Mouse (Mus musculus) brain, embryonic 14.5 days (tissue): Measurements from ENCODE around the gene Rab20. TPM values are rescaled to one million over a fixed set of nuclear protein-coding genes. Genes with fewer than 3 reads are reported as not detected.
"Not testable (repeated sequence)": the region's sequence is repeated elsewhere in the genome, so short reads cannot be mapped to it uniquely, and the experiment has no call there.

Experiments used
- DNase-seq: peaks from one replicate; pipeline ENCODE4 v3.0.0-alpha.2; 2011; ENCODE audit warnings: low read depth
- CTCF ChIP-seq: fragments of 200-500 bp; IDR thresholded peaks from 2 replicates; pipeline ENCODE4 v1.5.1; 2012; ENCODE audit warnings: inconsistent platforms, mild to moderate bottlenecking, moderate library complexity, borderline replicate concordance; ENCODE audit not compliant: insufficient read depth, insufficient read length; ENCODE audit errors: extremely low read depth
- POLR2A ChIP-seq: fragments of 200-500 bp; IDR thresholded peaks from 2 replicates; pipeline ENCODE4 v1.6.1; 2012; ENCODE audit warnings: mild to moderate bottlenecking, inconsistent platforms, borderline replicate concordance; ENCODE audit not compliant: poor library complexity, insufficient read depth, insufficient read length, severe bottlenecking; ENCODE audit errors: extremely low read depth
- polyA plus RNA-seq: library from polyadenylated mRNA; depleted of rRNA; stranded (reverse); fragments of >200 nt; gene quantifications from 2 replicates; pipeline ENCODE4 v1.2.3, GENCODE M21; 2012

Gene Rab20
- polyA plus RNA-seq, 1 experiment, result 0.85 TPM

DNA sequence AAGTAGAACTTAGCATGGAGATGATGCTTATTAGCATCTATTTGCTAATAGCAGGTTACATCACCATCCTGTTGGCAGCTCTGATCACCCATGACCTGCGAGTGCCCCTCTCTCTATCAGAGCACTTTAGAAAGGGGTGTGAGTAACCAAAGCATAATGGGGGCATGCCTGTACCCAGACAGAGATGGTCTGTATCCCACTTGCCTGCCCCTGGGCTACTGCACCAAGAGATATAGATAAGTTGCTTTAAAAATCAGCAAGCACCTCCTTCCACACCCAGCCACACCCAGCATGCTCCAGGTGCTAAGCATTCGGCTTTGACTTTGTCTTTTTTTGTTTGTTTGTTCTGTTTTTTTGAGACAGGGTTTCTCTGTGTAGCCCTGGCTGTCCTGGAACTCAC, 2.6 kb downstream of the Rab20 start:
- DNase-seq, result no peak
- TF ChIP-seq POLR2A (no peak), CTCF (no peak)

DNA sequence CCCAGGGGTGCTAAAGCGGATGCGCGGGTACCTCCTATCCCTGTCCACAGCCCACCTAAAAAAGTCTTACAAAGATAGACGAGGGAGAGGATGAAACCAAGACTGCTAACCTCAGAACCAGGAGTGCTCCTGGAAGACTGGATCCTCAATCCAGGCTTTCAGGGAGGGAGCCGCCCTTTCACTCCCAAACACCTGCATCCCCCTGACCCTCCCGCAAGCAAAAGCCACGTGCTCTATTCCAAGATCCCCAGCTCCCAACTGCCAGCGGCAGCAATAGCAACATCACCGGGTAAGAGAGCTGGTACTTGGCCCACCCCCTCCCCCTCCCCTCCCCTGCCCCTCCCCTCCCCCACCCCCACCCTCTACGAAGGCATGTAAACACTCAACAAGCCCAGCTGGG, 3.1 kb downstream of the Rab20 start:
- DNase-seq, result no peak
- TF ChIP-seq POLR2A (no peak), CTCF (no peak)

DNA sequence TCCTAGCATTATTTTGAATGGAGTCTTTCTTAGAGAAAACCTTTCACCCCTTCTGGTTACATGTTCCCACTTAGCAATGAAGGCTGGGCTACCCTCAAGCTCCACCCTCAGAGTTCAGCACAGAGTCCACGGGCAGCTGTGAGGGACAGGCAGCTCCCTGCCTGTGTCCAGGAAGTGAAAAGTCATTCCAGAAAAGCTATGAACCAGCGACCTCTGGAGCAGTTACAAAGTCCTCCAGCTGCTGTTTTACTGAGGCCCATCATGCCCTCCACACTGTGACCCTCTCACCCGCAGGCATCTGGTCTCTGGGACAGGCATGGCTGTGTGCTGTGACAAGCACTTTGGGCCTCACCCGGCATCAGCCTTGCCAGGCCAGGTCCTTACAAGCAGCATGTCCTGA, 5.4 kb downstream of the Rab20 start:
- TF ChIP-seq CTCF (no peak), POLR2A (no peak)
- no peak for DNase-seq

DNA sequence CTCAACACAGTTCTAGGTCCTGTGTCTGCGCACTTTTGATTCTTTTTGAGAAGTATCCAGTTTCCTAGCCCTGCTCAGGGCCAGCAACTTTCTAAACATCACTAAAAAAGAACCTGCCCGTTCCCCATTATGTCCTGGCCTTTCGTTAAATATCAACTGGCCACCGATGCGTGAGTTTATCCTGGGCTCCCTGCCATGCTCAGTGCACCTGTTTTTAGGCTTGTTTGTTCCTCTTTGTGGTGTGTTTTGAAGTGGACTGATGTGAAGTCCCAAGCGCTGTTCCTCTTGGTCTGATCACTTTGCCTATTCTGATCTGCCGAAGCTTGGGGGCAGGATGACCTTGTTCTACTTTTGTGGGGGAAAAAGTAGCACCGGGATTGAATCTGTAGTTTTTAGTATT, 7.2 kb downstream of the Rab20 start:
- no peak for DNase-seq
- no peak for TF ChIP-seq CTCF
- TF ChIP-seq POLR2A, result no peak

- no peak for TF ChIP-seq POLR2A
- TF ChIP-seq CTCF, result no peak
- DNase-seq, result no peak
Observed at GRCm38 (mm10) chr8:11470694-11471093, 7.8 kb downstream of the Rab20 start.

GRCm38 (mm10) chr8:11469095-11469494, 9.4 kb downstream of the Rab20 start:
- peak; percentile 69 for DNase-seq

GRCm38 (mm10) chr8:11466528-11466927, 12.0 kb downstream of the Rab20 start:
- DNase-seq, result not testable (repeated sequence)

More at GRCm38 (mm10) chr8:11469095-11469494, 9.4 kb downstream of the Rab20 start:
- TF ChIP-seq CTCF (peak; percentile 61; the same call in 1 of the 2 replicates), POLR2A (no peak)

- no peak for DNase-seq
Observed at GRCm38 (mm10) chr8:11465619-11466018, 12.9 kb downstream of the Rab20 start.

GRCm38 (mm10) chr8:11464707-11464964, 13.9 kb downstream of the Rab20 start:
- TF ChIP-seq POLR2A (no peak), CTCF (no peak)
- no peak for DNase-seq

More at GRCm38 (mm10) chr8:11465619-11466018, 12.9 kb downstream of the Rab20 start:
- TF ChIP-seq CTCF (no peak), POLR2A (no peak)

- TF ChIP-seq POLR2A, result no peak
- no peak for TF ChIP-seq CTCF
Observed at GRCm38 (mm10) chr8:11463889-11464706, 14.4 kb downstream of the Rab20 start.

GRCm38 (mm10) chr8:11463541-11463888, 15.0 kb downstream of the Rab20 start:
- no peak for TF ChIP-seq CTCF
- TF ChIP-seq POLR2A, result no peak
- DNase-seq, result no peak

More at GRCm38 (mm10) chr8:11463889-11464706, 14.4 kb downstream of the Rab20 start:
- DNase-seq, result no peak

GRCm38 (mm10) chr8:11462641-11463040, 15.9 kb downstream of the Rab20 start:
- DNase-seq, result no peak
- TF ChIP-seq CTCF (no peak), POLR2A (no peak)

GRCm38 (mm10) chr8:11461847-11462246, 16.7 kb downstream of the Rab20 start:
- TF ChIP-seq CTCF (no peak), POLR2A (no peak)

DNA sequence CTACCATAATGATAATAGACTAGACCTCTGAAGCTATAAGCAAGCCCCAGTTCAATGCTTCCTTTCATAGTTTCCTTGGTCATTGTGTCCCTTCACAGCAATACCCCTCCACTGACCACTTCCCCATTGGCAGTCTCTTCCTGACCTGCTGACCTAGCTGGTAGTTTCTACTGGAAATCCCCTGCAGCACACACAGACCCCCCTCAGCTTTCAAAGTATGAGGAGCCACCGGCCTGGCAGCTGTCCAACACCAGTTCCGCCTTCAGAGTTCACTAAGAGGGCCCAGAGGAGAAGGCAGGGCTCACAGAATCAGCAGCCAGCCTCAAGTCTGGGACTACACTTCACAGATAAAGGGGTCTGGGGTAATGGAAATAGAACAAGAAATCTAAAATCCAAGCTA, 17.6 kb downstream of the Rab20 start:
- peak; percentile 41 for DNase-seq
- TF ChIP-seq POLR2A, result no peak
- TF ChIP-seq CTCF, result no peak

More at GRCm38 (mm10) chr8:11461847-11462246, 16.7 kb downstream of the Rab20 start:
- no peak for DNase-seq
